Mouse (Mus musculus): ENCODE data around the gene Uchl5.

The Uchl5 gene

GRCm38 (mm10) chr1:143776446-143777411, at the start of gene Uchl5, which contains the start of gene Trove2:
Gene Uchl5 (plus strand): TSS chr1:143777272.
Gene Trove2 (minus strand): TSS chr1:143777068.
- peak; percentile 96 to 99 for DNase-seq (ENCODE audit: low spot score in 2 of 2)

- DNase-seq (ENCODE audit: low spot score in 2 of 2), result no peak
Observed at GRCm38 (mm10) chr1:143727701-143728445, 49.2 kb upstream of the Uchl5 start.

GRCm38 (mm10) chr1:143730899-143731298, 46.2 kb upstream of the Uchl5 start:
- DNase-seq (ENCODE audit: low spot score in 2 of 2), result peak in 1 of 2 experiments; percentile 54

- no peak for DNase-seq (ENCODE audit: low spot score in 2 of 2)
Observed at GRCm38 (mm10) chr1:143731691-143732090, 45.4 kb upstream of the Uchl5 start.

GRCm38 (mm10) chr1:143733914-143734410, 43.1 kb upstream of the Uchl5 start:
- DNase-seq (ENCODE audit: low spot score in 2 of 2), result no peak

GRCm38 (mm10) chr1:143738811-143739210, 38.3 kb upstream of the Uchl5 start:
- peak in 1 of 2 experiments; percentile 19 for DNase-seq (ENCODE audit: low spot score in 2 of 2)

GRCm38 (mm10) chr1:143739361-143740350, 37.4 kb upstream of the Uchl5 start:
- peak; percentile 79 to 91 for DNase-seq (ENCODE audit: low spot score in 2 of 2)

- DNase-seq (ENCODE audit: low spot score in 2 of 2), result no peak
Observed at GRCm38 (mm10) chr1:143740581-143740980, 36.5 kb upstream of the Uchl5 start.

GRCm38 (mm10) chr1:143741331-143741730, 35.7 kb upstream of the Uchl5 start:
- DNase-seq (ENCODE audit: low spot score in 2 of 2), result no peak

- DNase-seq (ENCODE audit: low spot score in 2 of 2), result no peak
Observed at GRCm38 (mm10) chr1:143742186-143742585, 34.9 kb upstream of the Uchl5 start.

- no peak for DNase-seq (ENCODE audit: low spot score in 2 of 2)
Observed at GRCm38 (mm10) chr1:143745871-143746270, 31.2 kb upstream of the Uchl5 start.

GRCm38 (mm10) chr1:143762159-143762558, 14.9 kb upstream of the Uchl5 start:
- DNase-seq (ENCODE audit: low spot score in 2 of 2), result no peak

GRCm38 (mm10) chr1:143764443-143764842, 12.6 kb upstream of the Uchl5 start:
- DNase-seq (ENCODE audit: low spot score in 2 of 2), result no peak

GRCm38 (mm10) chr1:143765801-143766200, 11.3 kb upstream of the Uchl5 start:
- DNase-seq (ENCODE audit: low spot score in 2 of 2), result no peak

- DNase-seq (ENCODE audit: low spot score in 2 of 2), result no peak
Observed at GRCm38 (mm10) chr1:143766238-143766637, 10.8 kb upstream of the Uchl5 start.

- no peak for DNase-seq (ENCODE audit: low spot score in 2 of 2)
Observed at GRCm38 (mm10) chr1:143770444-143771109, 6.5 kb upstream of the Uchl5 start.

GRCm38 (mm10) chr1:143773082-143773481, 4.0 kb upstream of the Uchl5 start:
- DNase-seq (ENCODE audit: low spot score in 2 of 2), result no peak

- DNase-seq (ENCODE audit: low spot score in 2 of 2), result no peak
Observed at GRCm38 (mm10) chr1:143773909-143774308, 3.2 kb upstream of the Uchl5 start.

- DNase-seq (ENCODE audit: low spot score in 2 of 2), result peak in 1 of 2 experiments; percentile 61
Observed at GRCm38 (mm10) chr1:143777558-143778218, 616 bp downstream of the Uchl5 start.

All from spleen, postnatal 10 days (tissue).